Comparison of ENCODE assay signal across 7 mouse cellular contexts in genomic region chr7:70334836-70335235, GRCm38 (mm10). TPM values are rescaled to one million over a fixed set of nuclear protein-coding genes. Genes with fewer than 3 reads are reported as not detected.
DNase-seq lines count a peak whose midpoint lies in the region; ATAC-seq lines count a peak whose summit lies in the region.

No protein-coding gene starts in this region.

- DNase-seq in adrenal gland, postnatal 10 days, result peak; percentile 92
- DNase-seq in embryonic facial prominence, embryonic 10.5 days (ENCODE audit: low spot score), result peak; percentile 88
- DNase-seq in heart, adult 18-20 months, result peak; percentile 76 to 90
- DNase-seq in kidney, adult 18-20 months, result peak; percentile 91
- DNase-seq in left cerebral cortex, postnatal 4 days, result peak; percentile 77
- DNase-seq in midbrain, embryonic 10.5 days (ENCODE audit: low spot score), result peak; percentile 84

- peak overlapping the region; percentile 64 for H3K4me3 ChIP-seq in embryonic facial prominence, embryonic 10.5 days
- H3K4me3 ChIP-seq in midbrain, embryonic 10.5 days, result peak overlapping the region; percentile 60
- H3K4me3 ChIP-seq in stomach, embryonic 16.5 days (replicated peaks; ENCODE audit: low read length), result peak overlapping the region; percentile 39

- H3K9ac ChIP-seq in stomach, embryonic 16.5 days (ENCODE audit: low read length), result peak overlapping the region; percentile 69

- intact Hi-C loops in left cerebral cortex, postnatal 4 days (cut with DNase I), result loop anchor here (2.0 to 10.0 kb wide), 5 partner anchors 343 to 1760 kb away; no protein-coding TSS in a partner anchor

- H3K27ac ChIP-seq in embryonic facial prominence, embryonic 10.5 days (replicated peaks), result peak overlapping the region; percentile 80
- peak overlapping the region; percentile 93 for H3K27ac ChIP-seq in midbrain, embryonic 10.5 days (replicated peaks)
- H3K27ac ChIP-seq in stomach, embryonic 16.5 days (ENCODE audit: low read length), result peak overlapping the region; percentile 47; the same call in 1 of the 2 replicates

- H3K27me3 ChIP-seq in embryonic facial prominence, embryonic 10.5 days (replicated peaks; ENCODE audit: low read depth, poor library complexity, severe bottlenecking), result peaks cover 100% of the 10 kb centered on the region
- H3K27me3 ChIP-seq in midbrain, embryonic 10.5 days (ENCODE audit: low read depth, poor library complexity, severe bottlenecking), result peaks cover 100% of the 10 kb centered on the region
- H3K27me3 ChIP-seq in stomach, embryonic 16.5 days (ENCODE audit: control insufficient read depth, insufficient read depth, low read length), result peaks cover 15% of the 10 kb centered on the region; the same call in 1 of the 2 replicates

- peaks cover 5% of the 10 kb centered on the region; the same call in 1 of the 2 replicates for H3K36me3 ChIP-seq in embryonic facial prominence, embryonic 10.5 days (replicated peaks)
- H3K36me3 ChIP-seq in midbrain, embryonic 10.5 days, result no peaks in the 10 kb centered on the region
- H3K36me3 ChIP-seq in stomach, embryonic 16.5 days (ENCODE audit: control insufficient read depth, insufficient read depth, low read length), result no peaks in the 10 kb centered on the region

- WGBS in embryonic facial prominence, embryonic 10.5 days, result under 1% methylated on average over 17 of the region's 17 CpGs
- WGBS in midbrain, embryonic 10.5 days, result 1% methylated on average over 17 of the region's 17 CpGs
- 2% methylated on average over 17 of the region's 17 CpGs for WGBS in stomach, embryonic 16.5 days

- peak overlapping the region; percentile 58 for H3K4me2 ChIP-seq in stomach, embryonic 16.5 days (ENCODE audit: low read depth, low read length)

- no peaks in the 10 kb centered on the region for H3K9me3 ChIP-seq in embryonic facial prominence, embryonic 10.5 days
- no peaks in the 10 kb centered on the region for H3K9me3 ChIP-seq in midbrain, embryonic 10.5 days (replicated peaks)
- no peaks in the 10 kb centered on the region for H3K9me3 ChIP-seq in stomach, embryonic 16.5 days (replicated peaks; ENCODE audit: control insufficient read depth, low read length)

- peak; percentile 52 for ATAC-seq in stomach, embryonic 16.5 days (ENCODE audit: insufficient read depth, low FRiP score)

- H3K4me1 ChIP-seq in embryonic facial prominence, embryonic 10.5 days, result peaks cover 77% of the 10 kb centered on the region
- peaks cover 66% of the 10 kb centered on the region for H3K4me1 ChIP-seq in midbrain, embryonic 10.5 days
- H3K4me1 ChIP-seq in stomach, embryonic 16.5 days (ENCODE audit: control insufficient read depth, insufficient read depth, low read length), result peaks cover 15% of the 10 kb centered on the region; the same call in 1 of the 2 replicates

RNA-seq across cellular contexts. Expression of gene Nr2f2, which starts 31.7 kb away (rescaled TPM):
- total RNA-seq in adrenal gland, postnatal 10 days (2021), result 10 to 100 TPM; 78.3 to 79.6 TPM
- polyA plus RNA-seq in embryonic facial prominence, embryonic 10.5 days (2016; fragmentation: Nextera tagmentation; extraction: Ambion mirVana), result 89.7 and 99.8 TPM in 2 replicates
- 10 to 100 TPM; 13.6 to 14.8 TPM for total RNA-seq in heart, adult 18-20 months (2021)
- 10 to 100 TPM; 68.7 to 96.1 TPM for total RNA-seq in left cerebral cortex, postnatal 4 days (2021)
- 86.8 and 89.2 TPM in 2 replicates for polyA plus RNA-seq in midbrain, embryonic 10.5 days (2016; fragmentation: Nextera tagmentation; extraction: Ambion mirVana)
- polyA plus RNA-seq in stomach, embryonic 16.5 days (2015; fragmentation: Nextera tagmentation; extraction: Ambion mirVana), result 52.5 and 64.6 TPM in 2 replicates

Comparison
In these comparisons a context has a peak if more than half of its experiments do, and no peak if none do; other contexts are left out.
1. Peak in every context shown above with its lines: DNase-seq, ATAC-seq, H3K4me3 ChIP-seq and H3K27ac ChIP-seq.
2. RNA of gene Nr2f2, which starts 31.7 kb away (total RNA-seq): 68.7 to 96.1 TPM in left cerebral cortex, postnatal 4 days and 78.3 to 79.6 TPM in adrenal gland, postnatal 10 days; 13.6 to 14.8 TPM in heart, adult 18-20 months; every median in the first group is over 4 times any median in the second.